Mouse (Mus musculus) hindbrain, postnatal 0 days (tissue): ENCODE measurements around the gene Lyrm4. TPM values are rescaled to one million over a fixed set of nuclear protein-coding genes. Genes with fewer than 3 reads are reported as not detected.
"Not testable (repeated sequence)": the region's sequence is repeated elsewhere in the genome, so short reads cannot be mapped to it uniquely, and the experiment has no call there.

Experiments
- ATAC-seq: fragments of 200-750 bp; cut with Nextera tagmentation; 2 replicates; pipeline ENCODE4 v1.8.0; 2017; ENCODE audit warnings: mild to moderate bottlenecking, moderate TSS enrichment, moderate library complexity
- DNase-seq: peaks from one replicate; pipeline ENCODE4 v3.0.0-alpha.2; 2015; ENCODE audit warnings: low spot score
- H3K27ac ChIP-seq: fragments of 300-500 bp; sonication (generic); 2 replicates; pipeline ENCODE4 v1.5.1; 2014; ENCODE audit warnings: mild to moderate bottlenecking
- H3K27me3 ChIP-seq: fragments of 300-500 bp; sonication (generic); 2 replicates; pipeline ENCODE4 v1.6.1; 2014; ENCODE audit warnings: low read length, mixed read lengths; ENCODE audit not compliant: insufficient read depth
- H3K36me3 ChIP-seq: fragments of 300-500 bp; sonication (generic); 2 replicates; pipeline ENCODE4 v1.6.1; 2014; ENCODE audit warnings: low read length, mixed read lengths; ENCODE audit not compliant: insufficient read depth
- H3K4me1 ChIP-seq: fragments of 300-500 bp; sonication (generic); 2 replicates; pipeline ENCODE4 v1.6.1; 2014; ENCODE audit warnings: antibody characterized with exemption, low read length, mixed read lengths; ENCODE audit not compliant: insufficient read depth
- H3K4me2 ChIP-seq: fragments of 300-500 bp; sonication (generic); 2 replicates; pipeline ENCODE4 v1.6.1; 2014; ENCODE audit warnings: low read depth, mild to moderate bottlenecking, low read length, moderate library complexity, mixed read lengths
- H3K4me3 ChIP-seq: fragments of 300-500 bp; sonication (generic); 2 replicates; pipeline ENCODE4 v1.5.1; 2014; ENCODE audit warnings: low read length
- H3K9ac ChIP-seq: fragments of 300-500 bp; sonication (generic); replicated peaks from 2 replicates; pipeline ENCODE4 v1.6.1; 2014; ENCODE audit warnings: mild to moderate bottlenecking, low read length, moderate library complexity, mixed read lengths
- H3K9me3 ChIP-seq: fragments of 300-500 bp; sonication (generic); 2 replicates; pipeline ENCODE4 v1.6.1; 2016; ENCODE audit warnings: low read length, mixed read lengths
- CTCF ChIP-seq: IDR thresholded peaks from 2 replicates; pipeline ENCODE4 v1.5.1; 2016; ENCODE audit warnings: antibody characterized with exemption, control low read depth, low read depth
- WGBS: fragments of 180-500 bp; shearing (Covaris S2); extraction: QIAGEN DNeasy Blood & Tissue Kit; methylation state at CpG from one replicate; pipeline ENCODE4 v1.1.7; 2014; 5-methylcytosine and 5-hydroxymethylcytosine counted together
- polyA plus RNA-seq: library from polyadenylated mRNA; unstranded; fragments of >200 nt; fragmentation: Nextera tagmentation; extraction: Ambion mirVana; gene quantifications from 2 replicates; pipeline ENCODE4 v1.2.1, GENCODE M21; 2015
- total RNA-seq: library from RNA; depleted of rRNA; stranded (reverse); fragments of >200 nt; gene quantifications from 2 replicates; pipeline ENCODE4 v1.2.3, GENCODE M21; 2014

Lyrm4 gene
- total and polyA plus RNA-seq, 2 experiments from 2014 or later, result 15.7 to 53.0 TPM

DNA sequence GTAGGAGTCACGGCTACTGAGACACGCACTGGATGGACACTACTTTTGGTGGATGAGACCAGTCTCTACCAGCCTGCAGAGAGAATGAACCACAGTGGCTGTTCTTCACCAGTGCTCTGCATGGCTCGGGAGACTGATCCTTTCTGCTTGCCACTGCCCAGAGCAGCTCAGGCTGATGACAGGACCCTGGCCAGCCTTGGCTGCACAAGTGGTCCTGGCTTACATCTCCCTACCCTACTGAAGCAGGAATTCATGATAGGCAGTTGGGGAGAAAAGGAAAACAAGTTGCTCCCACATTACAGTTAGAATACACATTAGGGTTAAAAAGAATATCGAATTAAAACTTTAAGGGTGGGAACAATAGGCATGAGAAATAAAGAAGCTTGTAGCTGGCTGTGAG is 119.7 kb downstream of the Lyrm4 start:
- Histone ChIP-seq H3K9ac (no peak overlapping the region), H3K27ac (no peak overlapping the region), H3K4me1 (no peaks in the 10 kb centered on the region), H3K27me3 (no peaks in the 10 kb centered on the region), H3K36me3 (no peaks in the 10 kb centered on the region), H3K4me3 (no peak overlapping the region), H3K9me3 (no peaks in the 10 kb centered on the region), H3K4me2 (no peak overlapping the region)
- no peak for DNase-seq
- no peak for TF ChIP-seq CTCF
- WGBS, result 88% methylated on average over 4 of the region's 4 CpGs
- ATAC-seq, result no peak

DNA sequence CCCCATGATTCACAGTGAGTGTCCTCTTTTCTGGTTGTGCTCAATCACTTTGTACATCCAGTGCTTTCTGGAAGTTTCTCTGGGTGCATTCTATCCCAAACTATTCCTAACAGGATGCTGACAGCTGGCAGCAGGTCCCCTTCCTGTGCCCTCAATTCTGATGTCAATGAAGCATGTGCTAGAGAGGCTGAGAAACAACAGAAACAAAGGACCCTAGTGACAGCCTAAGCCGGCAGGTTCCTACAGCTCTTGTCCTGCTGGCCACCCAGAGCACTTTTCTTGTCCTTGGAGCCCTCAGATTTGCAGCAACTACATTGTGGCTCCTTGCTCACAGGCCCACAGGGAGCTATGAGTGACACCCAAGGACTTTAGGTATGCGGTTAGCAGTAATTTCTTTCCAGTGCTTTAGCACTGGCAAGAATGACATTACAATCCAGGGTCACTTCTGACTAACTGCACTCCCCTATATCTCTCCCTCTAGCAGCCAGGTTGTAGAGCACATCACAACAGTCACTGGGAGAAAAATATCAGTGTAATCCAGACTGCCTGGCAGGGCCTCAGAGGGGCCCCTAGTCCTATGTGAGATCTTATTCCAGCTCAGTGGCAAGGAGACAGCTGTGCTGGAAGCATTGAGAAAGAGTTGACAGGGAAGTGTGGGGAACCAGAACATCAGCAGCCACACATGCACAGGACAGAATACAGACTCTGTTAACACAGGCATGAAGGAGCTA is 121.5 kb downstream of the Lyrm4 start:
- H3K4me1 ChIP-seq, result no peaks in the 10 kb centered on the region
- no peak overlapping the region for H3K9ac ChIP-seq
- no peak for ATAC-seq
- 55% methylated on average over 2 of the region's 2 CpGs for WGBS
- no peaks in the 10 kb centered on the region for H3K36me3 ChIP-seq
- no peak for DNase-seq
- H3K27me3 ChIP-seq, result no peaks in the 10 kb centered on the region
- TF ChIP-seq CTCF, result no peak
- no peak overlapping the region for H3K4me2 ChIP-seq
- H3K9me3 ChIP-seq, result no peaks in the 10 kb centered on the region
- H3K4me3 ChIP-seq, result no peak overlapping the region
- H3K27ac ChIP-seq, result no peak overlapping the region

DNA sequence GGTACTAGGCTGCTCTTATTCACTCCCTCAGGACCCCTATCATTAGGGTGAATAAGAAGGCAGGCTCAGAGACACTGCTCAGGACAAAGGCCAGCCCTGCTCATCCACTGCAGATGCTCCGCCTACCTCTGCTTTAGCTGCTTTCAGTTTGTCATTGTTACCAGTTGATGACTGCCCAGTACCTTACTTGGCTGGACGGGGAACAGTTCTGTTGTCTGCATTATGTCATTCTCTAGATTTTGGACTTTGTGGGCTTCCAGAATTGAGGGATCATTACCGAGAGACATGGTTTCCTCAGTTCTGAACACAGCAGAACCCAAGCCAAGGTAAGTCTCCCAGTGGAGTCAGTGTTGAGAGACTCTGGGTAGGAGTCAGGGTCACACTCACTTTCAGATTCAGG is 122.1 kb downstream of the Lyrm4 start:
- H3K4me2 ChIP-seq, result no peak overlapping the region
- TF ChIP-seq CTCF, result no peak
- no peaks in the 10 kb centered on the region for H3K27me3 ChIP-seq
- H3K27ac ChIP-seq, result no peak overlapping the region
- H3K36me3 ChIP-seq, result no peaks in the 10 kb centered on the region
- H3K4me1 ChIP-seq, result no peaks in the 10 kb centered on the region
- 84% methylated on average over 3 of the region's 3 CpGs for WGBS
- H3K4me3 ChIP-seq, result no peak overlapping the region
- DNase-seq, result no peak
- H3K9ac ChIP-seq, result no peak overlapping the region
- H3K9me3 ChIP-seq, result no peaks in the 10 kb centered on the region
- no peak for ATAC-seq

DNA sequence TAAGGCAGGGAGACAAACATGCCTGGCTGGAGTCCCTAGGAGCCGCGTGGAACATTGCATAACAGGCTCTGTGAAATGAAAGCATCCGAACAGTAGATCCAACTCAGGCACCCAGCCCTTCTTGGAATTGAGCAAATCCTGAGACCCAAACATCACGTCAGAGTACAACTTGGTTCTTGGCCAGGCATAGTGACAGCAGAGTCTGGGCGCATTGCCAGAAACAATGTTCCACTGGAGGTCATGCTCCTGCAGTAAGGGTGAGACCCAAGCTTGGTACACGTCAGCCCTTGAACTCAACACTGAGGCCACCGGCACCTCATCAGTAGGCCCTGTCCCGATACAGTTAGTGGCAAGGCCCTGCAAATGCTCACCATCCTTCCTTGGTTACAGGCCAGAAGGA is 123.3 kb downstream of the Lyrm4 start:
- WGBS, result 52% methylated on average over 8 of the region's 8 CpGs
- H3K4me1 ChIP-seq, result no peaks in the 10 kb centered on the region
- H3K4me2 ChIP-seq, result no peak overlapping the region
- no peaks in the 10 kb centered on the region for H3K36me3 ChIP-seq
- no peak overlapping the region for H3K9ac ChIP-seq
- DNase-seq, result peak; percentile 54
- H3K9me3 ChIP-seq, result no peaks in the 10 kb centered on the region
- no peak overlapping the region for H3K27ac ChIP-seq
- no peaks in the 10 kb centered on the region for H3K27me3 ChIP-seq
- no peak for TF ChIP-seq CTCF
- ATAC-seq, result peak; percentile 46; the same call in 1 of the 2 replicates
- no peak overlapping the region for H3K4me3 ChIP-seq

DNA sequence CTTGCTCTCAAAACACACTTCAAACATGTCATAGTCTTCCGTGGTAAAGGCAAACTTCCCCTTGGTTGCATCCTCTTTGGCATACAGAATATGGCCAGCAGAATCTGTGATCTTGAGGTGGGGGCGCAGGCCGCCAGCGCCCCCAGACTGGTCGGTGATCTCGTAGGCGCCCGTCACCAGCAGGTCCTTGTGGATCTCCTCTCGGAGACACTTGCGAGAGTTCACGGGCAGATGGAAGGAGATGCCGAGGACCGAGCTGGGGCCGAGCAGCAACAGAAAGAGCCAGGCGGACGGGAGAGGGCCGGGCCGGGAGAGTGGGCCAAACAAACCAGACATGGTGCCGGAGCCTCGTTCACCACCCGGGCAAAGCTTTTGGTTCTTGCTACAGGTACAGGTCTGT is 126.1 kb downstream of the Lyrm4 start:
- H3K4me2 ChIP-seq, H3K27ac ChIP-seq, H3K4me1 ChIP-seq, ATAC-seq, H3K9ac ChIP-seq, H3K9me3 ChIP-seq, H3K4me3 ChIP-seq, H3K27me3 ChIP-seq, H3K36me3 ChIP-seq, DNase-seq: not testable (repeated sequence)
- 96% methylated on average over 17 of the region's 21 CpGs for WGBS

DNA sequence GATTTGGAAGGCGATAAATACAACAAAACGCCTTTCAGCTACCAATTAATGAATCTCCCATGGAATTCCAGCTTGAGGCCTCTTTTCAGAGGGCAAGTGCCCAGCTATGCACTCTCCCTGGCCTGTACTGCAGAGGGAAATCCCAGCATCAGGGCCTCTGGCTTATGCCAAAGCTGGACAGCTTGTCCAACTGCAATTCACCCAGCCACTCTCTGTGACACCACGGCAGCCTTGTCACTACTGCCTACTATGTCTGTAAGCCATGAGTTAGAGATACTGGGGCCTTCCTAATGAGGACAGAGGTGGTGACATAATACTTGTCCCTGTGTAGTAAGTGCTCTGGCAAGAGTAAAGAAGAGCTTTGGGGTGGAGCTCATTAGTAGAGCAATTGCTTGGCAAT is 128.0 kb downstream of the Lyrm4 start:
- Histone ChIP-seq H3K27me3 (no peaks in the 10 kb centered on the region), H3K9ac (no peak overlapping the region), H3K27ac (0 out of 2 replicates have a peak overlapping the region, but pooled peaks have one; percentile 36), H3K36me3 (no peaks in the 10 kb centered on the region), H3K4me2 (no peak overlapping the region), H3K4me3 (no peak overlapping the region), H3K9me3 (no peaks in the 10 kb centered on the region), H3K4me1 (0 out of 2 replicates have a peak, but pooled peaks cover 5% of the 10 kb centered on the region)
- DNase-seq (no peak), ATAC-seq (no peak)
- TF ChIP-seq CTCF, result no peak
- 50% methylated on average over 3 of the region's 3 CpGs for WGBS

DNA sequence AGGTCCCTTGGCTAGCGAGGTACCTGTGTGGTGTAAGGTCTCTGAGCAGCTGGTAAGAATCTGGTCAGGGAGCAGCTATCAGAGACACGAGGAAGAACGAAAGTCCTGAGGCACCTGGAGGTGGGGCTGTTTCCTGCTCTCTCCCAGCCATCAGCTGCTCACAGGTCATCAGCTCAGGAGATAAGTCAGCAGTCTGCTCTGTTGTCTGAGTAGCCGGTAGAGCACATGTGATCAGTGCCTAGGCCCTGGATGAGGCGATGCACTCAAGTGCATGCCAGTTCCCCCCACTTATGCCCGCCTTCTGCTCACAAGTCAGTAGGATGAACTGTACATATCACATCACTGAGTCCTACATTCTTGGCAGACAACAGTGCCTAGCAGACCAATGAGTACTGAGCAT is 134.3 kb downstream of the Lyrm4 start:
- DNase-seq, result no peak
- no peak; the same call in 1 of the 2 replicates for ATAC-seq
- Histone ChIP-seq H3K36me3 (peaks cover 6% of the 10 kb centered on the region; the same call in 1 of the 2 replicates), H3K4me3 (no peak overlapping the region), H3K27me3 (no peaks in the 10 kb centered on the region), H3K4me1 (0 out of 2 replicates have a peak, but pooled peaks cover 5% of the 10 kb centered on the region), H3K9me3 (no peaks in the 10 kb centered on the region), H3K27ac (no peak overlapping the region), H3K4me2 (no peak overlapping the region), H3K9ac (no peak overlapping the region)
- WGBS, result 87% methylated on average over 6 of the region's 6 CpGs
- no peak for TF ChIP-seq CTCF
